Comparison of ENCODE assay signal across 8 mouse cellular contexts in the genomic region with DNA sequence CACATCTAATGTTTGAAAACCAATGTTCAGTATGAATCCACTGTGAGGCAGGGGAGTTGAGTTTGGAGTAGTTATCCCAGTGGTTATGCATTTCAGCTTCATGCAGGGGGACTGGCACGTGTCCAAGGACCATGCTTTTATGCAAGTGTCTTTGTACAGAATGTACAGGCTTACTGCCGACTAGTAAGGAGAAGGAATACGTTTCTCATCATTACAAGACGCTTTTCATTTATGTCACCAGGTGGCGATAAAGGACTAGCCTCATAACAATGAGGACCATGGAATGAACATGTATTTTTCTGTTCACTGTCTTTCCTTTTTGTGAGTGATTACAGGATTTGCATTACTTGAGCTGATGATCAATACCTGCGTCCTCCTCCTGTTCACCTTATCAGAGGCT.
DNase-seq lines count a peak whose midpoint lies in the region; ATAC-seq and TF ChIP-seq lines count a peak whose summit lies in the region.

No protein-coding gene starts in this region.

- intact Hi-C loops in left cerebral cortex, postnatal 4 days (cut with DNase I): loop anchor here (5.0 kb wide), 3 partner anchors 193 to 703 kb away; no protein-coding TSS in a partner anchor

- peak; percentile 27 for TF ChIP-seq CTCF in kidney, adult 2 months (conservative IDR thresholded peaks at IDR 0.05; ENCODE audit: insufficient read depth, insufficient read length, low read depth, low read length)
- TF ChIP-seq CTCF in midbrain, postnatal 0 days (IDR thresholded peaks at IDR 0.05): peak; percentile 95

- H3K27me3 ChIP-seq in intestine, embryonic 14.5 days (replicated peaks; ENCODE audit: control insufficient read depth, insufficient read depth, low read length): no peaks in the 10 kb centered on the region
- no peaks in the 10 kb centered on the region for H3K27me3 ChIP-seq in intestine, embryonic 16.5 days (replicated peaks; ENCODE audit: control insufficient read depth, insufficient read depth, low read length)
- H3K27me3 ChIP-seq in embryonic facial prominence, embryonic 14.5 days (replicated peaks; ENCODE audit: control insufficient read depth, insufficient read depth, low read length): no peaks in the 10 kb centered on the region
- no peaks in the 10 kb centered on the region for H3K27me3 ChIP-seq in kidney, adult 2 months (replicated peaks; ENCODE audit: control insufficient read depth, insufficient read depth, low read length)
- H3K27me3 ChIP-seq in midbrain, postnatal 0 days (ENCODE audit: insufficient read depth, low read length): no peaks in the 10 kb centered on the region

- H3K27ac ChIP-seq in intestine, embryonic 14.5 days (ENCODE audit: low read depth): no peak overlapping the region
- H3K27ac ChIP-seq in intestine, embryonic 16.5 days (ENCODE audit: low read length): no peak overlapping the region
- H3K27ac ChIP-seq in embryonic facial prominence, embryonic 14.5 days (replicated peaks; ENCODE audit: low read depth, low read length): no peak overlapping the region
- no peak overlapping the region for H3K27ac ChIP-seq in kidney, adult 2 months (ENCODE audit: insufficient read depth, low read depth, low read length)
- H3K27ac ChIP-seq in midbrain, postnatal 0 days (ENCODE audit: low read depth, low read length): no peak overlapping the region

- H3K36me3 ChIP-seq in intestine, embryonic 14.5 days (ENCODE audit: control insufficient read depth, insufficient read depth, low read length): peaks cover 15% of the 10 kb centered on the region; the same call in 1 of the 2 replicates
- no peaks in the 10 kb centered on the region for H3K36me3 ChIP-seq in intestine, embryonic 16.5 days (ENCODE audit: control insufficient read depth, insufficient read depth, low read length)
- 0 out of 2 replicates have a peak, but pooled peaks cover 8% of the 10 kb centered on the region for H3K36me3 ChIP-seq in embryonic facial prominence, embryonic 14.5 days (ENCODE audit: control insufficient read depth, insufficient read depth, low read length)
- H3K36me3 ChIP-seq in kidney, adult 2 months (ENCODE audit: control insufficient read depth, insufficient read depth, low read length): 0 out of 2 replicates have a peak, but pooled peaks cover 2% of the 10 kb centered on the region
- H3K36me3 ChIP-seq in midbrain, postnatal 0 days (ENCODE audit: insufficient read depth, low read length): no peaks in the 10 kb centered on the region

- H3K4me3 ChIP-seq in intestine, embryonic 14.5 days (ENCODE audit: low read depth, low read length): no peak overlapping the region
- H3K4me3 ChIP-seq in intestine, embryonic 16.5 days (ENCODE audit: low read length): no peak overlapping the region
- H3K4me3 ChIP-seq in embryonic facial prominence, embryonic 14.5 days (ENCODE audit: low read depth, low read length): no peak overlapping the region
- H3K4me3 ChIP-seq in kidney, adult 2 months (ENCODE audit: insufficient read depth, low read depth, low read length): no peak overlapping the region
- H3K4me3 ChIP-seq in midbrain, postnatal 0 days (ENCODE audit: low read depth, low read length): no peak overlapping the region

- no peak for TF ChIP-seq POLR2A in kidney, adult 2 months (IDR thresholded peaks at IDR 0.05; ENCODE audit: low read depth, low read length)

- H3K4me1 ChIP-seq in intestine, embryonic 14.5 days (replicated peaks; ENCODE audit: control insufficient read depth, insufficient read depth, low read length): no peaks in the 10 kb centered on the region
- H3K4me1 ChIP-seq in intestine, embryonic 16.5 days (ENCODE audit: control insufficient read depth, insufficient read depth, low read length): no peaks in the 10 kb centered on the region
- no peaks in the 10 kb centered on the region for H3K4me1 ChIP-seq in embryonic facial prominence, embryonic 14.5 days (ENCODE audit: control insufficient read depth, insufficient read depth, low read length)
- H3K4me1 ChIP-seq in kidney, adult 2 months (ENCODE audit: control insufficient read depth, insufficient read depth, low read length): no peaks in the 10 kb centered on the region
- no peaks in the 10 kb centered on the region for H3K4me1 ChIP-seq in midbrain, postnatal 0 days (ENCODE audit: insufficient read depth, low read length)

- 21% methylated on average over 6 of the region's 6 CpGs for WGBS in intestine, embryonic 14.5 days
- 17% methylated on average over 6 of the region's 6 CpGs for WGBS in intestine, embryonic 16.5 days
- 13% methylated on average over 6 of the region's 6 CpGs for WGBS in embryonic facial prominence, embryonic 14.5 days
- WGBS in kidney, adult 2 months: 15% methylated on average over 6 of the region's 6 CpGs
- 13% methylated on average over 6 of the region's 6 CpGs for WGBS in midbrain, postnatal 0 days

- no peak for DNase-seq in intestine, embryonic 14.5 days (ENCODE audit: low spot score)
- peak; percentile 88 for DNase-seq in embryonic facial prominence, embryonic 14.5 days (ENCODE audit: low spot score)
- DNase-seq in kidney, adult 2 months: peak; percentile 56
- peak; percentile 62 for DNase-seq in left cerebral cortex, postnatal 4 days
- DNase-seq in midbrain, postnatal 0 days (ENCODE audit: low spot score): peak; percentile 91
- peak; percentile 20 for DNase-seq in thymus, postnatal 4 days

- no peaks in the 10 kb centered on the region for H3K9me3 ChIP-seq in intestine, embryonic 14.5 days (ENCODE audit: control insufficient read depth, low read length)
- no peaks in the 10 kb centered on the region for H3K9me3 ChIP-seq in intestine, embryonic 16.5 days (ENCODE audit: control insufficient read depth, low read length)
- no peaks in the 10 kb centered on the region for H3K9me3 ChIP-seq in embryonic facial prominence, embryonic 14.5 days (ENCODE audit: control insufficient read depth, low read length)
- no peaks in the 10 kb centered on the region for H3K9me3 ChIP-seq in midbrain, postnatal 0 days (ENCODE audit: low read length)

- ATAC-seq in intestine, embryonic 14.5 days (replicated peaks; ENCODE audit: low FRiP score, low TSS enrichment, low read depth): 0 out of 2 replicates have a peak, but pooled peaks have one; percentile 47
- no peak for ATAC-seq in intestine, embryonic 16.5 days
- peak; percentile 66 for ATAC-seq in activated CD4-positive, CD25-positive, alpha-beta regulatory T cell, adult 4 months
- peak; percentile 86 for ATAC-seq in embryonic facial prominence, embryonic 14.5 days (ENCODE audit: low read depth)
- peak; percentile 74 for ATAC-seq in midbrain, postnatal 0 days (ENCODE audit: low FRiP score)

- H3K9ac ChIP-seq in intestine, embryonic 14.5 days (ENCODE audit: low read length): no peak overlapping the region
- H3K9ac ChIP-seq in intestine, embryonic 16.5 days (ENCODE audit: low read depth, low read length): no peak overlapping the region
- no peak overlapping the region for H3K9ac ChIP-seq in embryonic facial prominence, embryonic 14.5 days (ENCODE audit: low read depth, low read length)
- H3K9ac ChIP-seq in midbrain, postnatal 0 days (replicated peaks; ENCODE audit: low read length, poor library complexity, severe bottlenecking): no peak overlapping the region

- no peak overlapping the region for H3K4me2 ChIP-seq in intestine, embryonic 14.5 days (ENCODE audit: low read length)
- H3K4me2 ChIP-seq in intestine, embryonic 16.5 days (ENCODE audit: low read depth, low read length): no peak overlapping the region
- no peak overlapping the region for H3K4me2 ChIP-seq in embryonic facial prominence, embryonic 14.5 days (ENCODE audit: low read depth, low read length)
- no peak overlapping the region for H3K4me2 ChIP-seq in midbrain, postnatal 0 days (ENCODE audit: low read depth, low read length, poor library complexity, severe bottlenecking)
